Mouse (Mus musculus) embryonic facial prominence, embryonic 13.5 days (tissue): Measurements from ENCODE around the gene Anks1b. TPM values are rescaled to one million over a fixed set of nuclear protein-coding genes. Genes with fewer than 3 reads are reported as not detected.
A peak's percentile ranks its signal among the peaks of the same experiment; 100 is the strongest.

Experiments used
- ATAC-seq: fragments of 200-750 bp; cut with Nextera tagmentation; 2 replicates; pipeline ENCODE4 v1.8.0; 2017; ENCODE audit warnings: low read depth; ENCODE audit not compliant: insufficient number of reproducible peaks, insufficient read depth, low FRiP score, low TSS enrichment
- H3K27ac ChIP-seq: fragments of 300-500 bp; sonication (generic); 2 replicates; pipeline ENCODE4 v1.5.1; 2015; ENCODE audit warnings: moderate library complexity, mild to moderate bottlenecking, inconsistent platforms
- H3K27me3 ChIP-seq: fragments of 300-500 bp; sonication (generic); 2 replicates; pipeline ENCODE4 v1.6.1; 2015; ENCODE audit warnings: mild to moderate bottlenecking, inconsistent platforms
- H3K36me3 ChIP-seq: fragments of 300-500 bp; sonication (generic); 2 replicates; pipeline ENCODE4 v1.6.1; 2015; ENCODE audit warnings: mild to moderate bottlenecking, inconsistent platforms
- H3K4me1 ChIP-seq: fragments of 300-500 bp; sonication (generic); 2 replicates; pipeline ENCODE4 v1.6.1; 2015; ENCODE audit warnings: inconsistent platforms
- H3K4me2 ChIP-seq: fragments of 300-500 bp; sonication (generic); 2 replicates; pipeline ENCODE4 v1.6.1; 2015; ENCODE audit warnings: moderate library complexity, mild to moderate bottlenecking, inconsistent platforms
- H3K4me3 ChIP-seq: fragments of 300-500 bp; sonication (generic); 2 replicates; pipeline ENCODE4 v1.5.1; 2015; ENCODE audit warnings: mild to moderate bottlenecking, inconsistent platforms
- H3K9ac ChIP-seq: fragments of 300-500 bp; sonication (generic); 2 replicates; pipeline ENCODE4 v1.6.1; 2015; ENCODE audit warnings: mild to moderate bottlenecking, inconsistent platforms
- H3K9me3 ChIP-seq: fragments of 300-500 bp; sonication (generic); 2 replicates; pipeline ENCODE4 v1.6.1; 2016; ENCODE audit warnings: inconsistent platforms
- WGBS: fragments of 180-500 bp; shearing (Covaris S2); methylation state at CpG from one replicate; pipeline ENCODE4 v1.1.7; 2015; ENCODE audit warnings: mixed read lengths; 5-methylcytosine and 5-hydroxymethylcytosine counted together
- polyA plus RNA-seq: library from polyadenylated mRNA; unstranded; fragments of >200 nt; fragmentation: Nextera tagmentation; extraction: Ambion mirVana; gene quantifications from 2 replicates; pipeline ENCODE4 v1.2.1, GENCODE M21; 2015

The Anks1b gene
- polyA plus RNA-seq, 1 experiment from 2014 or later, result 1.5 TPM

- 29% methylated on average over 9 of the region's 9 CpGs for WGBS
- Histone ChIP-seq H3K4me3 (no peak overlapping the region; the same call in 1 of the 2 replicates), H3K4me1 (peaks cover 14% of the 10 kb centered on the region), H3K27ac (no peak overlapping the region), H3K9me3 (no peaks in the 10 kb centered on the region), H3K9ac (no peak overlapping the region), H3K27me3 (no peaks in the 10 kb centered on the region), H3K36me3 (no peaks in the 10 kb centered on the region), H3K4me2 (peak overlapping the region; percentile 50)
- ATAC-seq, result no peak
These were observed 558.7 kb downstream of the Anks1b start for GRCm38 (mm10) chr10:90431974-90432373.

DNA sequence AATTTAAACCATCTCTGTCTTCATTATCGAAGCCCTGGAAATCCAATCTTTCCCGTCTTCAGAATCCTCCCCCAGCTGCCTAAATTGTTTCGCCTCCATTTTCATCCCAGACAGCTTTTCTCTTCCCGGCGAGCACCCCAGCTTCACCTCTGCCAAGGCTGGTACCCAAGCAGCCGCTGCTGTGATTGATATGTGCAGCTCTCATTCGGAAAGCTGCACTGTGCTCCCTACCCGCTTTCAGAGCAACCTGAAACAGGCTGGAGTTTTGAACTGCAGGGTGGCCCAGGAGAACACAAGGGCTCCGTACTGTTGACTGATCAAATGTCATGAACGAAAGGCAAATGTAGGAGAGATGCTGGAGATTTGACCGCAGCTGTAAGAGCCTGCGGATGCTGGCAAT, 559.2 kb downstream of the Anks1b start:
- H3K27ac ChIP-seq, result no peak overlapping the region
- H3K4me2 ChIP-seq, result peak overlapping the region; percentile 50
- peaks cover 14% of the 10 kb centered on the region for H3K4me1 ChIP-seq
- WGBS, result 24% methylated on average over 12 of the region's 12 CpGs
- H3K9ac ChIP-seq, result no peak overlapping the region
- no peak for ATAC-seq
- H3K27me3 ChIP-seq, result no peaks in the 10 kb centered on the region
- no peaks in the 10 kb centered on the region for H3K36me3 ChIP-seq
- no peak overlapping the region; the same call in 1 of the 2 replicates for H3K4me3 ChIP-seq
- no peaks in the 10 kb centered on the region for H3K9me3 ChIP-seq

DNA sequence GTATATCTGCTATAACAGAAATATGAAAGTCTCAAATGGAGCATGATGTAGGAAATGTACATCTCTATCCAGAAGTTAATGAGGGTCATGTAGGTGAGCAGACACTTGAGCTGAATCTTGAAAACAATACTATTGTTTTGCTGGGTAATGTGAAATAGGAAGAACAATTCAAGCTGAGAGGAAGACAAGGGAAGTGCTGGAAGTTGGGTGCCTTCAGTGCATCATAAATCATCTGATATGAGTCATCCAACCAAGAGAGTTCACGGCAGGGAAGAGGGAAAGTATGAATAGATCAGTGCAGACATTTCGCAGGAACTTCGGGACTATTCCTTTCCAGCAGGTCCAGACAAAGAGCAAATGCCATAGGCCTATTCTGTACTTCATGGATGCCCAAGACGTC, 567.7 kb downstream of the Anks1b start:
- Histone ChIP-seq H3K9me3 (no peaks in the 10 kb centered on the region), H3K27ac (no peak overlapping the region), H3K36me3 (no peaks in the 10 kb centered on the region), H3K4me2 (no peak overlapping the region), H3K4me1 (no peaks in the 10 kb centered on the region), H3K9ac (no peak overlapping the region), H3K4me3 (no peak overlapping the region), H3K27me3 (no peaks in the 10 kb centered on the region)
- 84% methylated on average over 4 of the region's 4 CpGs for WGBS
- ATAC-seq, result no peak

DNA sequence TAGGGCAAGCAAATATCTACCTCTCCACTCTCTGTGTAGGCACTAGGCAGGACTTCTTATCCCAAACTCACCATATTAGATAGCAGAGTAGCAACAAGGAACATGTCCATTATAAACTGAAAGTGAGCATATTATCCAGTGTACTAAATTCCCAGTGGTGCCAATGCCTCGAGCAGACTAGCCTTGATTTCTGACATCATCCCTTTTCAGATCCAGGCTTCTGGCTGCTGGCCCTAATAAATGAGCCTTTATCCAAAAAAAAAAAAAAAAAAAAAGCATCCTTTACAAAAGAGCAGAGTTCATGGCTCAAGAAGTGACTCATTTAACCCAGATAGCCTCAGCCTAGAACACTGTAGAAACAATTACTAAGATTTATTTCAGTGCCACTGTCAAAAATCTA, 568.3 kb downstream of the Anks1b start:
- Histone ChIP-seq H3K9ac (no peak overlapping the region), H3K4me3 (no peak overlapping the region), H3K36me3 (no peaks in the 10 kb centered on the region), H3K9me3 (no peaks in the 10 kb centered on the region), H3K4me2 (no peak overlapping the region), H3K27ac (no peak overlapping the region), H3K27me3 (no peaks in the 10 kb centered on the region), H3K4me1 (no peaks in the 10 kb centered on the region)
- no peak for ATAC-seq
- 50% methylated on average over 1 of the region's 1 CpGs for WGBS

- H3K27ac ChIP-seq, result no peak overlapping the region
- no peaks in the 10 kb centered on the region for H3K4me1 ChIP-seq
- no peaks in the 10 kb centered on the region for H3K36me3 ChIP-seq
- no peak for ATAC-seq
- H3K27me3 ChIP-seq, result no peaks in the 10 kb centered on the region
- no peak overlapping the region for H3K4me3 ChIP-seq
- no peaks in the 10 kb centered on the region for H3K9me3 ChIP-seq
- WGBS, result 70% methylated on average over 2 of the region's 2 CpGs
- H3K4me2 ChIP-seq, result no peak overlapping the region
- H3K9ac ChIP-seq, result no peak overlapping the region
These were observed 591.6 kb downstream of the Anks1b start for GRCm38 (mm10) chr10:90464906-90465305.

DNA sequence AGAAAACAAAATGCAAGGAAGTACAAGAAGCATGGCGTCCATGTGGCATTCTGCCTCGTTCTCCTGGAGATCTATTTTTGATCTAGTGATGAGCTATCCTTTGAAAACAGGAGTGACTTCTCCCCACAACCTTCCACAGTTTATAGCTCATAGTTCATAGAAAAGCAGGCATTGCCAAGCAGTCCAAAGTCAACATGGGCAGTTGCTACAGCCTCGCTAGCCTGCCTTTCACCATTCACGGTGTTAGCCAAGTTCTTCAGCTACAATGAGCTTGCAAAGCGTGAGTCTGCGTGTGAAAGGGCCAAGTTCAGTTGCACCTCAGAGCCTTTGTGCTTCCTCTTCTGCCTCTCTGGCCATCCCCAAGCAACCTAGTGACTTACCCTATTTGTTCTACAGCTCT, 592.1 kb downstream of the Anks1b start:
- 91% methylated on average over 6 of the region's 6 CpGs for WGBS
- no peak overlapping the region for H3K4me3 ChIP-seq
- ATAC-seq, result no peak

DNA sequence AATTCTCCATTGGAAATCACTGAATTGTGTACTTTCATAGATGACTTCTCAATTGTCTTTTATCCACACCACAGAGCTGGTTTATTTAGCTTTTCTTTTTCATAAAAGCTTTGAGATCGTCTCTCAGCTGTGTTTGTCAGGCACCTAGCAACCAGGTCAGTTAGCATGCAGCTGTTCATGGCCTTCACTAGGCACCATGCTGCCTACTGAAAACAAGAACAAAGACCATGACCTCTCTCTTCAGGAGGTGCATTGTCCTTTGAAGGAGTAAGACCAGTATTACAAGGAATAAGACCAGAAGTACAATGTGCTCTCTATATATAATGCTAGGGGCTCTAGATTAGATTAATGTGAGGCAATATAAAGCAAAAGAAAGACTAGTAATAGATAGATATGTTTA, 594.2 kb downstream of the Anks1b start:
- no peak overlapping the region for H3K4me2 ChIP-seq
- WGBS, result 72% methylated on average over 1 of the region's 1 CpGs
- no peaks in the 10 kb centered on the region for H3K36me3 ChIP-seq
- no peaks in the 10 kb centered on the region for H3K27me3 ChIP-seq
- ATAC-seq, result no peak
- no peaks in the 10 kb centered on the region for H3K4me1 ChIP-seq
- H3K9ac ChIP-seq, result no peak overlapping the region
- no peaks in the 10 kb centered on the region for H3K9me3 ChIP-seq
- H3K4me3 ChIP-seq, result no peak overlapping the region
- no peak overlapping the region for H3K27ac ChIP-seq

More for the DNA sequence above, 592.1 kb downstream of the Anks1b start:
- H3K36me3 ChIP-seq, result no peaks in the 10 kb centered on the region
- no peaks in the 10 kb centered on the region for H3K9me3 ChIP-seq
- no peak overlapping the region for H3K9ac ChIP-seq
- no peaks in the 10 kb centered on the region for H3K27me3 ChIP-seq
- H3K4me1 ChIP-seq, result no peaks in the 10 kb centered on the region
- H3K4me2 ChIP-seq, result no peak overlapping the region
- H3K27ac ChIP-seq, result no peak overlapping the region

DNA sequence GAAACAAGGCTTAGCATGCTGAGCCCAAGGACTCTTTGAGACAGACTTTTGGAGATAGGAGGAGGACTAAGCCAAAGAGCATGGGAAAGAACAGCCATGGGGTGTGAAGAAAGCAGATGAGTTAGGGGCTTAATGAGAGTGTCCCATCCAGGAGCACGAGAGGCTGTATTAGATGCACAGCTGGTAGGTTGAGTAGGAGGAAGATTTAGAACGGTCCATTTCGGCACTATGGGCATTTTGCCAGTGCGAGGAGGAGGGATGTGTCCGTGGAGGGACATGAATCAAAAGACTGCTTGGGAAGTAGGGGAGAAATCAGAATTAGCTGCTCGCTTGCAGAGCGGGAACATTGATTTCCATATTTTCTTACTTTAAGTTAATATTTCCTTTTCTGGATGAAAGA, 620.1 kb downstream of the Anks1b start:
- Histone ChIP-seq H3K36me3 (no peaks in the 10 kb centered on the region), H3K9me3 (no peaks in the 10 kb centered on the region), H3K4me1 (0 out of 2 replicates have a peak, but pooled peaks cover 5% of the 10 kb centered on the region), H3K9ac (no peak overlapping the region), H3K4me2 (no peak overlapping the region), H3K27me3 (no peaks in the 10 kb centered on the region), H3K27ac (no peak overlapping the region), H3K4me3 (no peak overlapping the region)
- no peak for ATAC-seq
- 84% methylated on average over 7 of the region's 7 CpGs for WGBS

GRCm38 (mm10) chr10:90493996-90494642, 620.8 kb downstream of the Anks1b start:
- WGBS, result 71% methylated on average over 3 of the region's 3 CpGs
- ATAC-seq, result no peak
- Histone ChIP-seq H3K36me3 (no peaks in the 10 kb centered on the region), H3K27ac (no peak overlapping the region), H3K9ac (no peak overlapping the region), H3K4me1 (0 out of 2 replicates have a peak, but pooled peaks cover 5% of the 10 kb centered on the region), H3K4me3 (no peak overlapping the region), H3K27me3 (no peaks in the 10 kb centered on the region), H3K9me3 (no peaks in the 10 kb centered on the region), H3K4me2 (no peak overlapping the region)

DNA sequence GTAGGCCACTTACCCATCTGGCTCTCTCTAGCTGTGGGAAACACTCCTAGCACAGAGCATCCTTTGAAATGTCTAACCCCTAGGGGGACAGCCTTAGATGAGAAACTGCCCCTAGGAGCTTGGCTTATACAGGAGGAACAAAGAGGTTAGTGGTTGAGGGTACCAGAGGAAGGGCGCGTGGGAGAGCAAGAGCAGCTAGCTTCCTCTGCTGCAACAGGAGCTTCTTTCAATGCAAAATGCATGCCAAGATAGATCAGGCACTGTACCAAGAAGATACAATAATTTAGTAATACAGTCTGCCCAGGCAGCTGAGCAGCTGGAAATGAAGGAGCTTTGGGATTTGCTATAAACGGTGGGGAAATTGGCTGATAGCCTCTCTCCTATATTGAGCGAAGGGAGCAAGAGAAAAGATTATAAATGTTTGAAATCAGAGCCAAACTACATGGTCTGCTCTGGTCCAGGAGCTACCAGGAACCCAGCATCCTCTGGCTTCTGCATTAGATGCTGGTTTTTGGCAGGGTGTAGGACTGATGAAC, 621.7 kb downstream of the Anks1b start:
- Histone ChIP-seq H3K9me3 (no peaks in the 10 kb centered on the region), H3K4me2 (no peak overlapping the region), H3K27ac (no peak overlapping the region), H3K9ac (no peak overlapping the region), H3K4me3 (no peak overlapping the region), H3K27me3 (no peaks in the 10 kb centered on the region), H3K4me1 (0 out of 2 replicates have a peak, but pooled peaks cover 5% of the 10 kb centered on the region), H3K36me3 (no peaks in the 10 kb centered on the region)
- ATAC-seq, result no peak
- WGBS, result 48% methylated on average over 4 of the region's 4 CpGs

GRCm38 (mm10) chr10:90507561-90507960, 634.3 kb downstream of the Anks1b start:
- Histone ChIP-seq H3K27me3 (no peaks in the 10 kb centered on the region), H3K27ac (no peak overlapping the region), H3K4me3 (no peak overlapping the region), H3K4me1 (no peaks in the 10 kb centered on the region), H3K9ac (no peak overlapping the region), H3K36me3 (no peaks in the 10 kb centered on the region), H3K4me2 (no peak overlapping the region), H3K9me3 (no peaks in the 10 kb centered on the region)
- 42% methylated on average over 1 of the region's 1 CpGs for whole genome bisulfite sequencing
- ATAC-seq, result no peak

DNA sequence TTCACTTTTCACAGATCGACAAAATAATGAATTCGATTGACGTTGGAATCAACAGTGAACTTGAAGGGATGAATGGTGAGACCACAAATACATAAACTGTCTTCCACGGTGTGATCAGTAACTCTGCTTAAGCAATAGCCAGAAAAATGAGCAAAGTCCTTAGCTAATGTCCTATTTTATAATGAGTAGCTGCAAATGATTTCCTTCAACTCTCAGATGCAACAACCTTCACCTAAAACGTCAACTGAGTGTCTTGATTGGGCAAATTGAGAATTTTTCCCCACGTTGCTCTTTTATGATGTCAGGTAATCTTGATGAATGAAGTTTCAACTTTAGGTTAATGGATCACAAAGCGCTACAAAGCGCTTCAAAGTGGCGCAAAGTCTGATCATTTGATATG, 639.5 kb downstream of the Anks1b start:
- Histone ChIP-seq H3K9me3 (no peaks in the 10 kb centered on the region), H3K36me3 (no peaks in the 10 kb centered on the region), H3K4me1 (no peaks in the 10 kb centered on the region), H3K9ac (no peak overlapping the region), H3K27ac (no peak overlapping the region), H3K27me3 (no peaks in the 10 kb centered on the region), H3K4me2 (no peak overlapping the region), H3K4me3 (no peak overlapping the region)
- ATAC-seq, result no peak
- 87% methylated on average over 9 of the region's 9 CpGs for WGBS
